Mouse (Mus musculus) MEL (cell line): ENCODE measurements around the gene Fcrla.

Experiments
- CTCF ChIP-seq, 3 experiments: IDR thresholded peaks in 2 of 3; conservative IDR thresholded peaks in 1 of 3; 2 replicates each; pipeline ENCODE4 v1.5.1; 2011 to 2012; ENCODE audit warnings: low read length in 3 of 3, low read depth in 2 of 3, mild to moderate bottlenecking in 2 of 3, improper control_type of control experiment in 1 of 3, inconsistent platforms in 1 of 3, mixed read lengths in 1 of 3, moderate library complexity in 1 of 3; ENCODE audit not compliant: control insufficient read depth in 1 of 3, insufficient read depth in 1 of 3, poor library complexity in 1 of 3, severe bottlenecking in 1 of 3
- POLR2A ChIP-seq, 2 experiments: IDR thresholded peaks; 2 replicates each; pipeline ENCODE4 v1.6.1; 2011 to 2012; ENCODE audit warnings: low read length in 2 of 2, mild to moderate bottlenecking in 2 of 2, control low read depth in 1 of 2, improper control_type of control experiment in 1 of 2, low read depth in 1 of 2, moderate library complexity in 1 of 2; ENCODE audit not compliant: control insufficient read depth in 1 of 2, insufficient read depth in 1 of 2, poor library complexity in 1 of 2
- SMC3 ChIP-seq: IDR thresholded peaks from 2 replicates; pipeline ENCODE4 v1.6.1; 2011; ENCODE audit warnings: low read depth, low read length, improper control_type of control experiment

- TF ChIP-seq POLR2A (IDR thresholded peaks at IDR 0.05; ENCODE audit: control insufficient read depth in 1 of 2, insufficient read depth in 1 of 2, low read depth in 1 of 2, low read length in 2 of 2, poor library complexity in 1 of 2) (no peak), SMC3 (peak; percentile 68), CTCF (IDR thresholded peaks at IDR 0.05 in 2 of 3, conservative IDR thresholded peaks at IDR 0.05 in 1 of 3; ENCODE audit: control insufficient read depth in 1 of 3, insufficient read depth in 1 of 3, low read depth in 2 of 3, low read length in 3 of 3, poor library complexity in 1 of 3, severe bottlenecking in 1 of 3) (peak in 2 of 3 experiments; percentile 55 to 80; a peak in 4 of 6 replicates)
Observed at GRCm38 (mm10) chr1:170894603-170895602, 32.5 kb downstream of the Fcrla start.
